Mouse (Mus musculus) G1E (cell line): ENCODE results near the gene Eps8.

Experiments
- CTCF ChIP-seq: IDR thresholded peaks from 2 replicates; pipeline ENCODE4 v1.5.1; 2012; ENCODE audit warnings: low read depth, low read length, inconsistent platforms, mixed read lengths
- GATA1 ChIP-seq: IDR thresholded peaks from 2 replicates; pipeline ENCODE4 v1.6.1; 2012; ENCODE audit warnings: borderline replicate concordance, low read length, inconsistent platforms, mixed read lengths
- GATA2 ChIP-seq: IDR thresholded peaks from 2 replicates; pipeline ENCODE4 v1.6.1; 2012; ENCODE audit warnings: low read depth, low read length, inconsistent platforms, borderline replicate concordance
- POLR2AphosphoS5 ChIP-seq: IDR thresholded peaks from 2 replicates; pipeline ENCODE4 v1.6.1; 2012; ENCODE audit warnings: low read depth, low read length, inconsistent platforms; ENCODE audit not compliant: insufficient replicate concordance
- TAL1 ChIP-seq: conservative IDR thresholded peaks from 2 replicates; pipeline ENCODE4 v1.6.1; 2012; ENCODE audit warnings: low read depth, low read length, inconsistent platforms, mixed read lengths

DNA sequence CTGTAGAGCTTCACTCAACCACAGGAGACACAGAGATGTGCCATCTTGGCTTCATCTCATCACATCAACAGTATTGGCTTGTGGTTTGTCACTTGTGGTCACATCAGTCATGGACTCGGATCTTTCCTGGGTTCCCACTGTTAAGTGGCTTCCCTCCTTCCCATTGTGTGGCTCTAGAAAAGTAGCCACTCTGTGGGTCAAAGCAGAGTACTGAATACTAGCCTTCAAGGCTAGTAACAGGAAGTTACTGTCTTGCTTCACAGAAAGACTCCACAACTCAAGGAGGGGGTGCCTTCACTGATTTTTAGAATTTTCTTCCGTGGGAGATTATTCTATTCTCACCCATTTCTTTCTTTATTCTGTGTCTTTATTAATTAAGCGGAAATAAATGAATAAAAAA is 109.3 kb downstream of the Eps8 start:
- TF ChIP-seq CTCF, result no peak
- no peak for TF ChIP-seq GATA1
- TF ChIP-seq TAL1, result no peak
- no peak for TF ChIP-seq POLR2AphosphoS5
- TF ChIP-seq GATA2, result no peak
